8 mouse cellular contexts compared by ENCODE assay signal in genomic region chr8:84980622-84981358, GRCm38 (mm10). TPM values are rescaled to one million over a fixed set of nuclear protein-coding genes. Genes with fewer than 3 reads are reported as not detected.
DNase-seq lines count a peak whose midpoint lies in the region; ATAC-seq and TF ChIP-seq lines count a peak whose summit lies in the region.

No protein-coding gene starts in this region.

- ATAC-seq in intestine, embryonic 14.5 days (replicated peaks; ENCODE audit: low FRiP score, low TSS enrichment, low read depth) = no peak
- ATAC-seq in liver, embryonic 12.5 days = no peak
- no peak for ATAC-seq in neural tube, embryonic 13.5 days (ENCODE audit: low read depth)

- no peaks in the 10 kb centered on the region for H3K36me3 ChIP-seq in intestine, embryonic 14.5 days (ENCODE audit: control insufficient read depth, insufficient read depth, low read length)
- no peaks in the 10 kb centered on the region for H3K36me3 ChIP-seq in liver, embryonic 12.5 days
- H3K36me3 ChIP-seq in neural tube, embryonic 13.5 days = no peaks in the 10 kb centered on the region

- H3K27me3 ChIP-seq in intestine, embryonic 14.5 days (replicated peaks; ENCODE audit: control insufficient read depth, insufficient read depth, low read length) = peaks cover 8% of the 10 kb centered on the region
- H3K27me3 ChIP-seq in liver, embryonic 12.5 days (replicated peaks) = no peaks in the 10 kb centered on the region
- peaks cover 58% of the 10 kb centered on the region for H3K27me3 ChIP-seq in neural tube, embryonic 13.5 days

- no peak overlapping the region; the same call in 1 of the 2 replicates for H3K4me3 ChIP-seq in left cerebral cortex, adult 2 months
- H3K4me3 ChIP-seq in intestine, embryonic 14.5 days (ENCODE audit: low read depth, low read length) = no peak overlapping the region
- peak overlapping the region; percentile 81 for H3K4me3 ChIP-seq in liver, embryonic 12.5 days
- H3K4me3 ChIP-seq in neural tube, embryonic 13.5 days = no peak overlapping the region; the same call in 1 of the 2 replicates

- DNase-seq in left cerebral cortex, adult 2 months (ENCODE audit: extremely low spot score in 1 of 2, low spot score in 2 of 2) = no peak
- no peak for DNase-seq in left cerebral cortex, adult 11 months (ENCODE audit: low spot score)
- DNase-seq in adrenal gland, postnatal 14 days = peak; percentile 92
- peak; percentile 70 for DNase-seq in gastrocnemius, postnatal 14 days
- peak; percentile 73 for DNase-seq in intestine, embryonic 14.5 days (ENCODE audit: low spot score)
- DNase-seq in c-Kit-positive CD71-positive TER-119-positive erythroid progenitor cells, embryonic 14.5 days (ENCODE audit: low spot score) = no peak

- intact Hi-C loops in left cerebral cortex, adult 2 months (cut with DNase I) = no loop called here
- intact Hi-C loops in gastrocnemius, postnatal 14 days (cut with DNase I; ENCODE audit: low total_unique reads) = no loop called here

- no peak for TF ChIP-seq CTCF in left cerebral cortex, adult 2 months (IDR thresholded peaks at IDR 0.05)

- peaks cover 68% of the 10 kb centered on the region for H3K4me1 ChIP-seq in intestine, embryonic 14.5 days (replicated peaks; ENCODE audit: control insufficient read depth, insufficient read depth, low read length)
- H3K4me1 ChIP-seq in liver, embryonic 12.5 days = peaks cover 96% of the 10 kb centered on the region
- peaks cover 81% of the 10 kb centered on the region for H3K4me1 ChIP-seq in neural tube, embryonic 13.5 days (replicated peaks)

- peak overlapping the region; percentile 99 for H3K27ac ChIP-seq in left cerebral cortex, adult 2 months
- H3K27ac ChIP-seq in intestine, embryonic 14.5 days (ENCODE audit: low read depth) = peak overlapping the region; percentile 77
- H3K27ac ChIP-seq in liver, embryonic 12.5 days = peak overlapping the region; percentile 97
- peak overlapping the region; percentile 71 for H3K27ac ChIP-seq in neural tube, embryonic 13.5 days (replicated peaks)

- peak overlapping the region; percentile 99 for H3K4me2 ChIP-seq in intestine, embryonic 14.5 days (ENCODE audit: low read length)
- H3K4me2 ChIP-seq in liver, embryonic 12.5 days = peak overlapping the region; percentile 94
- peak overlapping the region; percentile 98 for H3K4me2 ChIP-seq in neural tube, embryonic 13.5 days

- H3K9me3 ChIP-seq in intestine, embryonic 14.5 days (ENCODE audit: control insufficient read depth, low read length) = no peaks in the 10 kb centered on the region
- H3K9me3 ChIP-seq in liver, embryonic 12.5 days (replicated peaks) = no peaks in the 10 kb centered on the region
- H3K9me3 ChIP-seq in neural tube, embryonic 13.5 days = no peaks in the 10 kb centered on the region

- peak overlapping the region; percentile 49; the same call in 1 of the 2 replicates for H3K9ac ChIP-seq in intestine, embryonic 14.5 days (ENCODE audit: low read length)
- peak overlapping the region; percentile 14; the same call in 1 of the 2 replicates for H3K9ac ChIP-seq in liver, embryonic 12.5 days
- no peak overlapping the region for H3K9ac ChIP-seq in neural tube, embryonic 13.5 days

- 34% methylated on average over 11 of the region's 11 CpGs for WGBS in intestine, embryonic 14.5 days
- WGBS in liver, embryonic 12.5 days (ENCODE audit: insufficient replicate concordance) = 40% methylated on average over 11 of the region's 11 CpGs
- WGBS in neural tube, embryonic 13.5 days = 33% methylated on average over 11 of the region's 11 CpGs

RNA-seq across cellular contexts. Expression of gene Junb, which starts 2.3 kb away (rescaled TPM):
- total RNA-seq in left cerebral cortex, adult 2 months (2021) = 100 to 1,000 TPM in 1 of 2 experiments, 10 to 100 TPM in 1; 99.5 to 145 TPM
- 58.3 and 211 TPM in 2 replicates for total RNA-seq in adrenal gland, postnatal 14 days (2021)
- 1 to 10 TPM; 6.2 to 6.3 TPM for total RNA-seq in gastrocnemius, postnatal 14 days (2021)
- polyA plus RNA-seq in intestine, embryonic 14.5 days (2014; fragmentation: Nextera tagmentation; extraction: Ambion mirVana) = 14.4 and 17.2 TPM in 2 replicates
- 18.0 and 18.3 TPM in 2 replicates for polyA plus RNA-seq in liver, embryonic 12.5 days (2016; fragmentation: Nextera tagmentation; extraction: Ambion mirVana)
- 7.5 and 8.4 TPM in 2 replicates for polyA plus RNA-seq in neural tube, embryonic 13.5 days (2015; fragmentation: Nextera tagmentation; extraction: Ambion mirVana)

RNA-seq across cellular contexts. Expression of gene Hook2, which starts 9.6 kb away (rescaled TPM):
- 10 to 100 TPM; 11.3 to 11.6 TPM for total RNA-seq in left cerebral cortex, adult 2 months (2021)
- total RNA-seq in adrenal gland, postnatal 14 days (2021) = 5.8 and 6.9 TPM in 2 replicates
- 1 to 10 TPM; 1.4 to 1.5 TPM for total RNA-seq in gastrocnemius, postnatal 14 days (2021)
- 36.0 and 40.7 TPM in 2 replicates for polyA plus RNA-seq in intestine, embryonic 14.5 days (2014; fragmentation: Nextera tagmentation; extraction: Ambion mirVana)
- polyA plus RNA-seq in liver, embryonic 12.5 days (2016; fragmentation: Nextera tagmentation; extraction: Ambion mirVana) = 10.8 and 10.9 TPM in 2 replicates
- polyA plus RNA-seq in neural tube, embryonic 13.5 days (2015; fragmentation: Nextera tagmentation; extraction: Ambion mirVana) = 22.8 and 25.0 TPM in 2 replicates

RNA-seq across cellular contexts. Expression of gene Rnaseh2a, which starts 11.2 kb away (rescaled TPM):
- total RNA-seq in left cerebral cortex, adult 2 months (2021) = 10 to 100 TPM; 43.4 to 47.3 TPM
- total RNA-seq in adrenal gland, postnatal 14 days (2021) = 88.3 and 96.4 TPM in 2 replicates
- 10 to 100 TPM; 22.6 to 28.4 TPM for total RNA-seq in gastrocnemius, postnatal 14 days (2021)
- 132 and 141 TPM in 2 replicates for polyA plus RNA-seq in intestine, embryonic 14.5 days (2014; fragmentation: Nextera tagmentation; extraction: Ambion mirVana)
- 149 and 150 TPM in 2 replicates for polyA plus RNA-seq in liver, embryonic 12.5 days (2016; fragmentation: Nextera tagmentation; extraction: Ambion mirVana)
- 55.0 and 55.6 TPM in 2 replicates for polyA plus RNA-seq in neural tube, embryonic 13.5 days (2015; fragmentation: Nextera tagmentation; extraction: Ambion mirVana)

RNA-seq across cellular contexts. Expression of gene Prdx2, which starts 11.4 kb away (rescaled TPM):
- 100 to 1,000 TPM; 319 to 333 TPM for total RNA-seq in left cerebral cortex, adult 2 months (2021)
- 532 and 572 TPM in 2 replicates for total RNA-seq in adrenal gland, postnatal 14 days (2021)
- total RNA-seq in gastrocnemius, postnatal 14 days (2021) = 100 to 1,000 TPM; 224 to 248 TPM
- polyA plus RNA-seq in intestine, embryonic 14.5 days (2014; fragmentation: Nextera tagmentation; extraction: Ambion mirVana) = 771 and 821 TPM in 2 replicates
- 1,859 and 1,895 TPM in 2 replicates for polyA plus RNA-seq in liver, embryonic 12.5 days (2016; fragmentation: Nextera tagmentation; extraction: Ambion mirVana)
- polyA plus RNA-seq in neural tube, embryonic 13.5 days (2015; fragmentation: Nextera tagmentation; extraction: Ambion mirVana) = 1,236 and 1,369 TPM in 2 replicates

RNA-seq across cellular contexts. Expression of gene Gm49661, which starts 11.6 kb away (rescaled TPM):
- not detected for total RNA-seq in left cerebral cortex, adult 2 months (2021)
- total RNA-seq in adrenal gland, postnatal 14 days (2021) = 2.1 TPM in 1 of 2 replicates, not detected in the other
- not detected for total RNA-seq in gastrocnemius, postnatal 14 days (2021)
- not detected in 2 replicates for polyA plus RNA-seq in intestine, embryonic 14.5 days (2014; fragmentation: Nextera tagmentation; extraction: Ambion mirVana)
- polyA plus RNA-seq in liver, embryonic 12.5 days (2016; fragmentation: Nextera tagmentation; extraction: Ambion mirVana) = 1.1 TPM in 1 of 2 replicates, not detected in the other
- not detected in 2 replicates for polyA plus RNA-seq in neural tube, embryonic 13.5 days (2015; fragmentation: Nextera tagmentation; extraction: Ambion mirVana)

Comparison
In these comparisons a context has a peak if more than half of its experiments do, and no peak if none do; other contexts are left out.
1. DNase-seq: peak in adrenal gland, postnatal 14 days (single experiment), gastrocnemius, postnatal 14 days (single experiment) and intestine, embryonic 14.5 days (single experiment); none in left cerebral cortex, adult 2 months (0 of 2), left cerebral cortex, adult 11 months (single experiment) and c-Kit-positive CD71-positive TER-119-positive erythroid progenitor cells, embryonic 14.5 days (single experiment).
2. Peak in every context shown above with its lines, with median percentiles within 50 percentile points of each other: H3K27ac ChIP-seq and H3K4me2 ChIP-seq.